Mouse (Mus musculus): ENCODE results near the gene Ceacam18. TPM values are rescaled to one million over a fixed set of nuclear protein-coding genes. Genes with fewer than 3 reads are reported as not detected.
"Not testable (repeated sequence)": the region's sequence is repeated elsewhere in the genome, so short reads cannot be mapped to it uniquely, and the experiment has no call there.

Ceacam18 gene
- polyA plus RNA-seq, 1 experiment from 2014 or later: 1.1 TPM

DNA sequence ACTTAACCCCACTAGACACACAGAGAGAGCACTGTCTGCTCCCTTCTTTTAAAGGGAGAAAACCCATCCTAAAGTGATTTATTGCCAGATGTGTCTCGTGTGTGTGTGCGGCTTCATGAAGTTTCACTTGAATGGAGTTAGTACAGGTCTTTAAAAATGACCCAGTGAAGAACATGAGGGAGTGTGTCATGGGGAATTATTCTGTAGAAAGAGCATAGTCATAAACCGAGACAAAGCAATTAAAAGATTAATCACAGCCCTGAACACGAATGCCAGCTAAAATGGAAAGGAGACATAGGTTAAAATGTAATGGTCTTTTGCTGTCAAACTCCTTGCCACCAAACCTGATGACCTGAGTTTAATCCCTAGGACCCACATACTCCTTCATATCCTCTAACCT lies 567 bp upstream of the Ceacam18 start:
- Histone ChIP-seq H3K36me3 (no peaks in the 10 kb centered on the region), H3K9me3 (no peaks in the 10 kb centered on the region), H3K4me2 (no peak overlapping the region), H3K27ac (no peak overlapping the region), H3K27me3 (replicated peaks) (no peaks in the 10 kb centered on the region), H3K4me1 (no peaks in the 10 kb centered on the region), H3K9ac (no peak overlapping the region), H3K4me3 (replicated peaks) (no peak overlapping the region)
- no peak for ATAC-seq (ENCODE audit: insufficient read depth, low FRiP score, low read depth)
- 65% methylated on average over 4 of the region's 4 CpGs for WGBS

- no peak overlapping the region for H3K4me3 ChIP-seq (replicated peaks)
- ATAC-seq (ENCODE audit: insufficient read depth, low FRiP score, low read depth): no peak
- H3K9ac ChIP-seq: no peak overlapping the region
- H3K27ac ChIP-seq: no peak overlapping the region
- no peaks in the 10 kb centered on the region for H3K27me3 ChIP-seq (replicated peaks)
- no peaks in the 10 kb centered on the region for H3K9me3 ChIP-seq
- no peaks in the 10 kb centered on the region for H3K4me1 ChIP-seq
- no peaks in the 10 kb centered on the region for H3K36me3 ChIP-seq
- H3K4me2 ChIP-seq: no peak overlapping the region
- 67% methylated on average over 2 of the region's 2 CpGs for WGBS
Observed at GRCm38 (mm10) chr7:43636194-43636593, 1.7 kb downstream of the Ceacam18 start.

DNA sequence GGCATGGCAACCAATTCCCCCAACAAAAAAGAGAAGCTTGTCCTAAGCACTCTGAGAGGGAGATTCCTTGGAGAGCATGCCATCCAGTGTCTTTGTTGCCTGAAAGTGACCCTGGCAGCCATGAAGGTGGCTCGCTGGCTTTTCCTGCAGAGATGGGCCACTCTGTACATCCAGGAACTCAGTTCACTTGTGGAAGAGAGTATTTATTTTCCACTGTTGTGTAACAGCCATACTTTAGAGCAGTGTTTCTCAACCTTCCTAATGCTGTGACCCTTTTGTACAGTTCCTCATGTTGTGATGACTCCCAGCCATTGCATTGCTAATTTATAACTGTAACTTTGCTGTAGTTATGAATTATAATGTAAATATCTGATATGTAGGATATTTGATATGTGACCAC lies 2.6 kb downstream of the Ceacam18 start:
- Histone ChIP-seq H3K4me3 (replicated peaks) (no peak overlapping the region), H3K4me1 (no peaks in the 10 kb centered on the region), H3K9me3 (no peaks in the 10 kb centered on the region), H3K36me3 (no peaks in the 10 kb centered on the region), H3K9ac (no peak overlapping the region), H3K27ac (no peak overlapping the region), H3K4me2 (no peak overlapping the region), H3K27me3 (replicated peaks) (no peaks in the 10 kb centered on the region)
- ATAC-seq (ENCODE audit: insufficient read depth, low FRiP score, low read depth): no peak
- WGBS: 79% methylated on average over 1 of the region's 1 CpGs

GRCm38 (mm10) chr7:43642587-43642986 lies 8.1 kb downstream of the Ceacam18 start:
- ATAC-seq (ENCODE audit: insufficient read depth, low FRiP score, low read depth): no peak
- Histone ChIP-seq H3K4me3 (replicated peaks) (no peak overlapping the region), H3K9ac (no peak overlapping the region), H3K27me3 (replicated peaks) (no peaks in the 10 kb centered on the region), H3K27ac (no peak overlapping the region), H3K4me1 (no peaks in the 10 kb centered on the region), H3K9me3 (no peaks in the 10 kb centered on the region), H3K4me2 (no peak overlapping the region), H3K36me3 (no peaks in the 10 kb centered on the region)
- whole genome bisulfite sequencing: 78% methylated on average over 5 of the region's 5 CpGs

DNA sequence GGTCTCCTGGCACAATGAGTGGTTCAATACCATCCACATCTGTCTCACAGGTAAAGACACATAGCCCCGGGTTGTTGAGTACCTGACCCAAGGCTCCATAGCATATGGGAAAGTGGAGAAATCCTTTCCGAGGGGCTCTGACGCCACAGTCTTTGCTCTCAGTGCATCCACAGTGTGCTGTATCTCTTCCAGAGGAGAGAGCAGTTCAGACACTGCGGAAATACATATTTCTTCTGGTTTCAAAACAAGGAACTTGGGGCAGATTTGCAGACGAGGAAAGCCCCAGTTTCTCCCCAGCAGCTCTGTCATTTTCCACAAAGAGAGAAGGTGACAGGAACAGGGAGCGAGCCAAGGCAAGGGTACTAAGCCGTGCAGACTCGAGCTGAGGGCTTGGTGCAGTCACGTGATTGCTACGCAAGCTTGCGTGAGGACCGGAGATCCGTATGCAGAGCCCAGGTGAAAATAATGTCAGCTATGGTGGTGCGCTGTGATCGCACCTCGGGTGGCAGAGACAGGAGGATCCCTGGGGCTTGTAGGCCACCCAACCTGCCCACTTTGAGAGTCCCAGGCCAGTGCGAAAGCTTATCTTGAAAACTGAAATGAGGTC lies 8.6 kb downstream of the Ceacam18 start:
- no peaks in the 10 kb centered on the region for H3K36me3 ChIP-seq
- whole genome bisulfite sequencing: 77% methylated on average over 17 of the region's 17 CpGs

GRCm38 (mm10) chr7:43652683-43653082 lies 18.2 kb downstream of the Ceacam18 start:
- no peak overlapping the region for H3K4me2 ChIP-seq
- H3K9me3 ChIP-seq: no peaks in the 10 kb centered on the region; the same call in 1 of the 2 replicates
- H3K27ac ChIP-seq: no peak overlapping the region
- ATAC-seq (ENCODE audit: insufficient read depth, low FRiP score, low read depth): no peak
- no peaks in the 10 kb centered on the region for H3K4me1 ChIP-seq
- H3K27me3 ChIP-seq (replicated peaks): no peaks in the 10 kb centered on the region
- H3K9ac ChIP-seq: no peak overlapping the region
- no peaks in the 10 kb centered on the region for H3K36me3 ChIP-seq
- WGBS: 82% methylated on average over 6 of the region's 6 CpGs
- no peak overlapping the region for H3K4me3 ChIP-seq (replicated peaks)

More for the DNA sequence above, 8.6 kb downstream of the Ceacam18 start:
- Histone ChIP-seq H3K27ac (no peak overlapping the region), H3K27me3 (replicated peaks) (no peaks in the 10 kb centered on the region), H3K9ac (no peak overlapping the region), H3K4me2 (no peak overlapping the region), H3K9me3 (no peaks in the 10 kb centered on the region), H3K4me3 (replicated peaks) (no peak overlapping the region), H3K4me1 (no peaks in the 10 kb centered on the region)
- ATAC-seq (ENCODE audit: insufficient read depth, low FRiP score, low read depth): no peak

DNA sequence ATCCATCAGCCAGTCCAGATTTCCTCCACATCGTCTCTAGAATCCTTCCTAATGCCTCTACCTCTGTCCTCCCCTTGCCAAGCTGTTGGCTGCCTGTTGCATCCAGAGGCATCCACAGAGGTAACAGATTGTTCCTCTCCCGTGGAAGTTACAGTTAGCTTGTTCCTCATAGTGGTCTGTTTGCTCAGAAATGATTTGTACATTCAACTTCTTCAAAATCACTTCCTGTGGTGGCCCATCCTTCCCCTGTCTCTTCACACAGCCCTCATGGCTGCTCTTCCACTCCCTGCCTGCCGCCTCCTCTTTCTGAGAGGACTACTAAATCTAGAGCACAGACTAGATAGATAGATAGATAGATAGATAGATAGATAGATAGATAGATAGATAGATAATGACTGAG lies 20.0 kb downstream of the Ceacam18 start:
- Histone ChIP-seq H3K27me3 (replicated peaks) (no peaks in the 10 kb centered on the region), H3K9ac (no peak overlapping the region), H3K4me3 (replicated peaks) (no peak overlapping the region), H3K36me3 (no peaks in the 10 kb centered on the region), H3K4me1 (no peaks in the 10 kb centered on the region), H3K27ac (no peak overlapping the region), H3K9me3 (no peaks in the 10 kb centered on the region; the same call in 1 of the 2 replicates), H3K4me2 (no peak overlapping the region)
- ATAC-seq (ENCODE audit: insufficient read depth, low FRiP score, low read depth): no peak
- WGBS: 64% methylated on average over 3 of the region's 3 CpGs

GRCm38 (mm10) chr7:43656232-43656631 lies 21.7 kb downstream of the Ceacam18 start:
- Histone ChIP-seq H3K27me3 (replicated peaks) (no peaks in the 10 kb centered on the region), H3K27ac (no peak overlapping the region), H3K36me3 (no peaks in the 10 kb centered on the region), H3K4me1 (no peaks in the 10 kb centered on the region), H3K9me3 (no peaks in the 10 kb centered on the region; the same call in 1 of the 2 replicates), H3K4me3 (replicated peaks) (no peak overlapping the region), H3K9ac (no peak overlapping the region), H3K4me2 (no peak overlapping the region)
- WGBS: 58% methylated on average over 6 of the region's 6 CpGs
- no peak for ATAC-seq (ENCODE audit: insufficient read depth, low FRiP score, low read depth)

- Histone ChIP-seq H3K36me3 (no peaks in the 10 kb centered on the region), H3K4me1 (no peaks in the 10 kb centered on the region), H3K9ac (no peak within 1 kb of the TSS), H3K27ac (no peak within 1 kb of the TSS), H3K27me3 (replicated peaks) (no peaks in the 10 kb centered on the region), H3K9me3 (no peaks in the 10 kb centered on the region), H3K4me2 (no peak within 1 kb of the TSS), H3K4me3 (replicated peaks) (no peak within 1 kb of the TSS)
- 80% methylated on average over 1 of the region's 1 CpGs for WGBS
- no peak for ATAC-seq (ENCODE audit: insufficient read depth, low FRiP score, low read depth)
Observed at GRCm38 (mm10) chr7:43660002-43660401, 25.5 kb downstream of the Ceacam18 start, which contains the start of gene Siglece. TSS of gene Siglece (minus strand) at chr7:43660161.

DNA sequence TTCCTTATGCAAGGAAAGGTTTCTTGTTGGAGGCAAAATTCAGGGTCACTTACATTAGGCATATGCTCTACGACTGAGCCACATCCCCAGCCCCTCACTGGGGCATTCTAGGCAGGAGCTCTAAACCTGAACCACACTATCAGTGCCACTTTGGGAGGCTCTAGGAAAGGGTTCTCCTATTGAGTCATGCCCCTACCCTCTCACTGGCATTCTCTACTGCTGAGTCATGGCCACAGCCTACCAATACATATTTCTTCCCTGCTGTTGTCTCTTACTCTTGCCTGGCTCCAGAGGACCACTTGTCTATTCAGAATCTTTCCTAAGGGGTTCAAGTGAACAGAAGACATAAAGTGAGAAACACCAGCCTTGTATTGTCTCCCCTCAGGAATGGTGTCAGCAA lies 28.3 kb downstream of the Ceacam18 start:
- H3K4me2 ChIP-seq: no peak overlapping the region
- no peaks in the 10 kb centered on the region for H3K4me1 ChIP-seq
- H3K36me3 ChIP-seq: no peaks in the 10 kb centered on the region
- no peak overlapping the region for H3K4me3 ChIP-seq (replicated peaks)
- no peaks in the 10 kb centered on the region for H3K9me3 ChIP-seq
- no peak overlapping the region for H3K27ac ChIP-seq
- H3K27me3 ChIP-seq (replicated peaks): no peaks in the 10 kb centered on the region
- WGBS: 83% methylated on average over 1 of the region's 1 CpGs
- ATAC-seq (ENCODE audit: insufficient read depth, low FRiP score, low read depth): no peak
- H3K9ac ChIP-seq: no peak overlapping the region

GRCm38 (mm10) chr7:43667221-43667620 lies 32.7 kb downstream of the Ceacam18 start:
- not testable (repeated sequence) for H3K27ac ChIP-seq; H3K4me3 ChIP-seq (replicated peaks); H3K4me1 ChIP-seq; H3K4me2 ChIP-seq; H3K9me3 ChIP-seq; H3K9ac ChIP-seq; H3K36me3 ChIP-seq; ATAC-seq (ENCODE audit: insufficient read depth, low FRiP score, low read depth); H3K27me3 ChIP-seq (replicated peaks)
- WGBS: 86% methylated on average over 4 of the region's 4 CpGs

GRCm38 (mm10) chr7:43668582-43668981 lies 34.1 kb downstream of the Ceacam18 start:
- no peaks in the 10 kb centered on the region for H3K36me3 ChIP-seq
- no peak overlapping the region for H3K27ac ChIP-seq
- 9% methylated on average over 3 of the region's 3 CpGs for WGBS
- no peak for ATAC-seq (ENCODE audit: insufficient read depth, low FRiP score, low read depth)
- no peak overlapping the region for H3K4me3 ChIP-seq (replicated peaks)
- H3K4me2 ChIP-seq: no peak overlapping the region
- H3K4me1 ChIP-seq: 0 out of 2 replicates have a peak, but pooled peaks cover 7% of the 10 kb centered on the region
- no peak overlapping the region for H3K9ac ChIP-seq
- no peaks in the 10 kb centered on the region for H3K9me3 ChIP-seq
- H3K27me3 ChIP-seq (replicated peaks): no peaks in the 10 kb centered on the region

All from stomach, embryonic 15.5 days (tissue).